Mouse (Mus musculus): Measurements from ENCODE around the gene Csnk1g1.

Gene Csnk1g1

GRCm38 (mm10) chr9:65995603-65996376 is 87.1 kb downstream of the Csnk1g1 start:
- in situ Hi-C loops (cut with MboI, MseI): no loop called here

GRCm38 (mm10) chr9:65998965-65999364 is 90.2 kb downstream of the Csnk1g1 start:
- in situ Hi-C loops (cut with MboI, MseI): no loop called here

DNA sequence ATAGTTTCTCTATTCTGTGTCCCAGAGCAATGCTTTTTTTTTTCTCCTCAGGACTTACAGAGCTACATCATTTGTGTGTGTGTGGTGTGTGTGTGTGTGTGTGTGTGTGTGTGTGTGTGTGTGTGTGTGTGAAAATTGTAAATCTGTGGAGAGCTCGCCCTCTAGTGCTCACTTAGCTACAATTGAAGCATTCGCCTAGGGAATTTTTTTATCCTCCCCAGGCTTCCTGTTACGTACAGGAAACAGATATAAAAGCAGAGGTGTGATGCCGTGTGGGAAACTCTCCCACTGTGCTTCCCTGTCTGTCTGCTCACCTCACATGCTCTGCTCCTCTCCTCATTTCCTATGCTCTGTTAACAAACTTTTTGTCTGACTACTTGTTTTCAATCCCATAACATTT is 95.7 kb downstream of the Csnk1g1 start:
- in situ Hi-C loops (cut with MboI, MseI): no loop called here

DNA sequence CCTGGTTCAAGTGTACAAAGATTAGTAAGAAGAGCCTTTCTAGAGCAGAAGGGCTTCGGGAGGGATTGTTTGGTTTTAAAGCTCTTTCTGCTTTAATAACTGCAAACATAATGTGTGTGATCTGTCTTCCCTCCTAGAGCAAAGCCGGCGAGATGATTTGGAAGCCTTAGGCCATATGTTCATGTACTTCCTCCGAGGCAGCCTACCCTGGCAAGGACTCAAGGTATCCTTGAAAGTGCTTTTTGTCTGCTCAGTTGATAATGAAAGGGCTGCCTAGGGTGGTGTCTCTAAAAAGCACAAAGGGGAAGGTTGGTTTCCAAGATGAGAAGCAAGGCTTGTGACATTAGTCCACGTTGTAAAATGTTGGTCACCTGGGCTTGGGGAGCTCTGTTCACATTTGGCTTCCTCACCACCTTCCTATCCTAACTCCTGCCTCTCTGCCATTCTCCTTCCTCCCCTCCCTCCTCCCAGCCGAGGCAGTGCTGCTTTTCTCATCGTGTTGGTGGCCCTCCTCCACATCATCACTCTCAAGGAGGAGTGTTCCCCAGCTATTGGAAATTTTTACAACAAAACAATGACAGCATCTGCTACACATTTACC is 99.0 kb downstream of the Csnk1g1 start:
- in situ Hi-C loops (cut with MboI, MseI): no loop called here

DNA sequence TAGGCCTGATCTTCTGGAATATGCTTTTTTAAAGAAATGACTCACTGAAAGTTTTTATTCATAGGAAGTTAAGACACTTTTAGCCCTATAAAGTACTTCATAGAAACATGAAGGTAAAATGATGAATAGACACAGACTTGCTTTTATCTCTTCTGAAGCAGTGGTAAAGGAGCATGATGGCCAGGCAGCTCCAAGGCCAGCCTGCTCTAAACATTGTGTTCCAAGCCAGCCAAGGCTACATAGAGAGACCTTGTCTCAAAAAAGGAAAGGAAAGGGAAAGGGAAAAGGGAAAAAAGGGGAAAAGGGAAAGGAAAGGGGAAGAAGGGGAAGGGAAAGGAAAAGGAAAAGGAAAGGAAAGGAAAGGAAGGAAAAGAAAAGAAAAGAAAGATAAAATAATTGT is 111.9 kb downstream of the Csnk1g1 start:
- in situ Hi-C loops (cut with MboI, MseI): no loop called here

DNA sequence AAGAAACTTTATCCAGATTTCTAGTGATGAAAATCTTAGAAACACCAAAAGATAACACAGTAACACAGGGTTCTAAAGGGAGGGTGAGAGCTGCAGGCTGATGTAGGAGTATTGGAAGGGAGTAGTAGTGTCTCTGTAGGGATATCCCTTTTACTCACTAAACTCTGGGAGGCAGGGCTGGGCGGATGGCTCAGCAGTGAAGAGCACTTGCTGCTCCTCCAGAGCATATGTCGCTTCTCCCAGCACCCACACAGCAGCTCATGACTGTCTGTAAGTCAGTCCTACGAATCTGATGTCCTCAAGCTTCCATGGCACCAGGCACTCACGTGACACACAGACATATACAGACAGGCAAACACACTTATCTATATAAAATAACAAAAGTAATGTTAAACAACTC is 129.4 kb downstream of the Csnk1g1 start:
- in situ Hi-C loops (cut with MboI, MseI): no loop called here

GRCm38 (mm10) chr9:66038581-66038980 is 129.9 kb downstream of the Csnk1g1 start:
- in situ Hi-C loops (cut with MboI, MseI): no loop called here

DNA sequence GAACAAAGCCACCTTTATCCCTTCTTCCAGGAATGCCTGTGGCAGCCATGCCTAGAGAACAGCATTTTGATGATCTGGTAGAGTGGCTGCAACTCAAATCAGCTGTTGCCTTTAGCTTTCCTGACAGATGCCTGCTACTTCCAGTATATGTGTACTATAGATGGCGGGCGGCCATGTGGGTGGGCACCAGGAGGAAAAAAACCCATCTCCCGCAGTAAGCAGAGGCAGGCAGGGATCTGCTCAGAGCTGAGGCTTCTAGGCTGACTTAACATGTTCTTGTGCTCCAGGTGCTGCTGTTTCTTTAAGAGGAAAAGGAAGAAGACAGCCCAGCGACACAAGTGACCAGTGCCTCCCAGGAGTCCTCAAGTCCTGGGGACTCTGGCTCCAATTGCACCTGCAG is 130.6 kb downstream of the Csnk1g1 start:
- in situ Hi-C loops (cut with MboI, MseI): no loop called here

- in situ Hi-C loops (cut with MboI, MseI): no loop called here
These were observed 132.1 kb downstream of the Csnk1g1 start for GRCm38 (mm10) chr9:66040801-66041200.

DNA sequence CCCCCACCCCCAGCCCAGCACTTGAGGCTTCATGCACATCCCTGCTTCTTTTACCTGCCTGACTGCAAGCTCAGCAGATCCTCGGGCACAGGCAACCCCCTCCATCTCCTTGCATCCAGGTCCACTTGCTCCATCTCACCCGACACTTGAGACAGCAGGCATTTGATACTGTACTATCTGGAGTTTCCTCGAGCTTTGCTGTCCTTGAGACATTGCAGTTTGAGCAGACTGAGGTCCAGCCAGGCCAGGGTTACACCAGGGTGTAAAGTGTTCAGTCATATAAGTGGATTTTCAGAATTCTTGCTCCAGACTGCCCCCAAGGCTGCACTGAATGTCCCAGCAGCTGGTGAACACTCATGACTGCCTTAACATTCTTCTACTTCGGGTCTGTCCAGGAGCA is 133.6 kb downstream of the Csnk1g1 start:
- in situ Hi-C loops (cut with MboI, MseI): no loop called here

GRCm38 (mm10) chr9:66043241-66043640 is 134.5 kb downstream of the Csnk1g1 start:
- in situ Hi-C loops (cut with MboI, MseI): no loop called here

- in situ Hi-C loops (cut with MboI, MseI): no loop called here
These were observed 141.3 kb downstream of the Csnk1g1 start for GRCm38 (mm10) chr9:66049931-66050601.

DNA sequence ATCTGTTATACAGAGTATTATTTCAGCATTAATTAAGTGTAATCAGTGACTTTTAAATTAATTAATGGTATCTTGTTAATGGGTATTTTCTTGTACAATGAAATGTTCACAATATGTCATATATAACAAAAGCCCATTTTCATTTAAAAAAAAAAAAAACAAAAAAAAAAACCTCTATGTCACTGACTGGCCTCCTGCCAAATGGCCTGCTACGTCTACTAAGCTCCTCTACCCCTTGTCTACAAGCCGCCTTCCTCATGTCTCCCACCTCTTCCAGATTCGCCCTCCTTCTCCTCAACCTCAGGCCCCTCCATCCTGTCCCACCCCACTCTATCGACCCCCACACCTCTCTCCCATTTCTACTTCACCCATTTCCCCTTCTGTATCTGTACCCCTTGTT is 142.8 kb downstream of the Csnk1g1 start:
- in situ Hi-C loops (cut with MboI, MseI): no loop called here

- in situ Hi-C loops (cut with MboI, MseI): no loop called here
These were observed 144.0 kb downstream of the Csnk1g1 start for GRCm38 (mm10) chr9:66052731-66053130.

- in situ Hi-C loops (cut with MboI, MseI): no loop called here
These were observed 144.9 kb downstream of the Csnk1g1 start for GRCm38 (mm10) chr9:66053620-66054019.

DNA sequence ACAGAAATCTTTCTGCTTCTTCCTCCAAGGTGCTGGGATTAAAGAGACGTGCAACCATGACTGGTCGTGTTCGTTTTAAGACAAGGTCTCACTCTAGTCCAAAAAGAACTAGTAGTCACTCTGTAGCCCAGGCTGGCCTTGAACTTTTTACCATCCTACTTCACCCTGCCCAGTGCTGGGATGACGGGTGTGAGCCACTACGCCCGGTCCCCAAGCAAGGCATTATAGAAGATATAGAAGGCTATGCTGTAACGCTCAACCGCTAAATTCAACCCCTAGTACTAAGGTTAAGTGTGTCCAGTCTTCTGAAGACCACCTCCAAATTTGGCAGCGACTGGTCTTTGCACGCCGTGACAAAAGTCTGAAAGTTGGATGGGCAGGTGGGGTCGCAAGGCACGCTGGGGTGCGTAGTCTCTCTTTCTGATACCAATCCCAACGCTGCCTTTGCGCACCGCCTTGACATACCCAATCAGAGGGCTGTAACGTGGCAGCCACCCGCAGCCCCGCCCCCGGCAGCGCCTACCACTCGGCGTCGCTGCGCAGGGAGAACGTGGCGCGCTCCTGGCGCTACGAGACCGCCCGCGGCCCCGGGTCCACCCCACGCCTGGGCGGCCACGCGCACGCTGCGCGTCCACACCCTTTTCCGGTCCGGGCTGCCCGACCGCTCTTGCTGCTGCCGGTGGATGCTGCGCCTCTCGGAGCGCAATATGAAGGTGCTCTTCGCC is 151.0 kb downstream of the Csnk1g1 start, which contains the start of gene Ppib:
Ppib (plus strand) TSS at position 640 of the 725 bp plus-strand sequence.
- in situ Hi-C loops (cut with MboI, MseI): no loop called here

DNA sequence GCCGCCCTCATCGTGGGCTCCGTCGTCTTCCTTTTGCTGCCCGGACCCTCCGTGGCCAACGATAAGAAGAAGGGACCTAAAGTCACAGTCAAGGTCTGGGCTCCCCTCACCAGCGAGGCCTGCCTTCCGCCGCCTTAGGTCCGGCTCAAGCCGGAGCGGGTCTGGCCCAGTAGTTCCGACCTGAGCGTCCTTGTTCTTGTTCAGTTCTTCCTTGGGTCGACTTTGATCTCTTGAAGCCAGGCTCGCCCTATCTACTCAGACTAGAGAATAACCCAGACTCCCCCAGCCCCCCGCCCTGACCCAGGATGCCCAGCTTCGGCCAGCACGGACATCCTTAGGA is 151.6 kb downstream of the Csnk1g1 start:
- in situ Hi-C loops (cut with MboI, MseI): no loop called here

GRCm38 (mm10) chr9:66060986-66061385 is 152.3 kb downstream of the Csnk1g1 start:
- in situ Hi-C loops (cut with MboI, MseI): no loop called here

DNA sequence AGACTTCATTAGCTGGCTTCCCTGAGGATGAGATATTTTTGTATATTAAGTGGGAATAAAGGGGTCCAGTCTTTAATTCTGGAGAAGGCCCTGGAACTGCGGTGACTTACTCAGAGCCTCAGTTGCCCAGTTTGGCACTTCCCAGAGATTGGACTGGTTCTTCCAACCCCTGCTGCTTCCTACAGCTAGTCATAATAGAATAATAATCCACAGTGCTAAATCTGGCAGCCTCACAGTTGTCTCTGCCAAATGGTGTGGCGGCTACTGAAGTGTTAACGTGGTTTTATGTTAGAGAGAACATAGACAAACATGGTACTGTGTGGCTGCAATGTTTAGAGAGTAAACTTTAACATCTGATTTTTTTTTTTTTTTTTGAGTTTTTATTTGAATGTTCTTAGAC is 152.9 kb downstream of the Csnk1g1 start:
- in situ Hi-C loops (cut with MboI, MseI): no loop called here

- in situ Hi-C loops (cut with MboI, MseI): no loop called here
These were observed 154.7 kb downstream of the Csnk1g1 start for GRCm38 (mm10) chr9:66063446-66063845.

DNA sequence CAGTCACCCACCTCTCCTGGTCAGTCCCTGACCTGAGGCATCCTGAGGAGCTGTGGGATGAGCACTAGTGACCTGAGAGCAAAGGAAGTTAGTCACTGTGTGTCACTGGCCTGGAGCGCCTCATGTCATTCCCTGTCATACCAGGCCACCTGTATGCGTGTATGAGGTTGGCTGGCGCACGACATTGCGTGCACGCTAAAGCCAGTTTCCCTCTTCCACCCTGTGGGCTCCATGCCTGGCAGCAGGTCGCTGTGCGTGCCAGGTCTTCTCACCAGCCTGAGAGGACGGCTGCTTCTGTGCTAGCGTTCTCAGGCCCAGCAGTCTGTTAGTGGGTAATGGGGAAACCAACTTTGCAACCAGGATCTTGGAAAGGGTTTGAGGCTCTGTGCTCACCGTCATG is 155.6 kb downstream of the Csnk1g1 start:
- in situ Hi-C loops (cut with MboI, MseI): no loop called here

DNA sequence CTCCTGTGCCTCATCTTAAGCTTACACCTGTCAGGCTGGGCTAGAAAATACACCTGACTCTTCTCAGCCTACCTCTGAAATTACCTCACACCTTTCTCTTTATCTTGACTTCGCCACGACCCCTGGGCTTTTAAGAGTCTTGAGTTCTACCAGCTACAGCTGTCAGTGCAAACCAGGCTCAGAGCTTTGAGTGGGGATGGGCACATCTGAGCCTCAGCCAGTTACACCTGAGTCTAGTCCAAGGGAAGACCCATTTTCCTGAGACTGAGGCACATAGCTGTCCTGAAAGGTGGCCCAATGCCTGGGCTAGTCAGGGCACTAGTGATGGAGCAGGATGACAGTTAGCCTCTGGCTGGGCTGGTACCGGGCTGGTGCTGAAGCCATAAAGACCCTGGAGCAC is 158.1 kb downstream of the Csnk1g1 start:
- in situ Hi-C loops (cut with MboI, MseI): no loop called here

Data from T-helper 17 cell (primary cell).